Mouse (Mus musculus): ENCODE measurements around the gene Dnaaf5.

DNA sequence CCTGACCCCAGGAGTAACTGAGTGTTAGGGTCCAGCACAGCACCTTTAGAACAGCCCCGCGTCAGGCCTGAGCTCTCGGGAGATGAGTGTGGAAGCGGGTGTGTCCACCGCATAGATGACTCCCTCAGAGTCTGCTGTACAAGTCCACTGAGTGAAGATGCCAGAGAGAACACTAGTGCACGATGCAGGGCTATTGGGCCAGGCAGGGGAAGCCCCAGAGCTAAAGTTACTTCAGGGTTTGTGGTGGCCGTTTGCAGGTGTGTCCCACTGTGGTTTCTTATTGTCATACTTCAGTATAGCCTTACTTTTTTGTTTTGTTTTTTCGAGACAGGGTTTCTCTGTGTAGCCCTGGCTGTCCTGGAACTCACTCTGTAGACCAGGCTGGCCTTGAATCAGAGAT is 10.9 kb downstream of the Dnaaf5 start:
- TF ChIP-seq CTCF (IDR thresholded peaks at IDR 0.05; ENCODE audit: low read depth, low read length) (no peak), EP300 (IDR thresholded peaks at IDR 0.05; ENCODE audit: insufficient read depth, low read depth, low read length) (no peak), POLR2A (IDR thresholded peaks at IDR 0.05; ENCODE audit: insufficient read depth, low read length) (no peak)

Measured in ES-Bruce4 (cell line).